Mouse (Mus musculus): Measurements from ENCODE around the gene Pmm1. TPM values are rescaled to one million over a fixed set of nuclear protein-coding genes. Genes with fewer than 3 reads are reported as not detected.

Pmm1 gene
- polyA plus RNA-seq, 1 experiment from 2014 or later = 23.2 TPM

DNA sequence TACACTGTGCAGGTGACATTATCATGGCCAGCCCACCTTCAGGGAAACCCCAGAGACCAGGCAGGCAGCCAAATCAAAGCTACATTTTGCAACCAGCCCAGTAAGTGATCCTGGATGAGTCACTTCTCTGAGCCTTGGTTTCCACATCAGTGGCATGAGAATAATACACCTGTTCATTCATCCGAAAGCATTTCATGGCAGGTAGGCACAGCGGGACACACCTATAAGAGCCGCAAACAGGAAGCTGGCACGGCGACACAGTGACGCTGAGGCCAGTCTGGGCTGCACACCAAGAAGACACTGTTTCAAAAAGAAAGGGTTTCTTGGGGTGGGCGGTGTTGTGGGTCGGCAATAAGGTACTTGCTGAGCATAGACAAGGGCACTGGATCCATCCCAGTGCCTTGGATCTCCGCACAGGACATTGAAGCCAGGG is 6.6 kb downstream of the Pmm1 start:
- H3K9ac ChIP-seq = no peak overlapping the region
- ATAC-seq = no peak
- H3K4me3 ChIP-seq (replicated peaks) = no peak overlapping the region
- no peaks in the 10 kb centered on the region for H3K27me3 ChIP-seq (replicated peaks)
- 95% methylated on average over 9 of the region's 9 CpGs for WGBS
- peaks cover 2% of the 10 kb centered on the region; the same call in 1 of the 2 replicates for H3K36me3 ChIP-seq
- no peaks in the 10 kb centered on the region for H3K4me1 ChIP-seq (replicated peaks)
- no peak overlapping the region for H3K27ac ChIP-seq
- no peaks in the 10 kb centered on the region for H3K9me3 ChIP-seq
- no peak overlapping the region for H3K4me2 ChIP-seq (replicated peaks)

DNA sequence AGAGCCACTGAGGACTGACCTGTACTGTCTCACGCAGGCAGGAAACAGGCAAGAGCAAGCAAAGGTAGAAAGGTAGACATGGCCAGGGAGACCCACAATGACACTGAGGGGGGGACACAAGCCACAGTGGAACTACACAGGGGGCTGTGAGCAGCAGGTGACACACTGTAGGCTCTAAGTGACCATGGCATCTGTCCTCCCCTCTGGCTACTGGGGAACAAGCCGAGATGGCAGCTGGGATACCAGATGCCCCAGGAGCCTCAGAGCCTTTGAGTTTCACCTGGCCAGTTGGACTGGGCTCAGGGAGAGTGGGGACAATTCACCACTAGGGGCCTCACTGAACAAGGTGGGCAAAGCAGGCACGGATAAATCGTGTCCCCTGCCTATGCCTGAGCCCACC is 8.4 kb downstream of the Pmm1 start:
- Histone ChIP-seq H3K4me3 (replicated peaks) (no peak overlapping the region), H3K27me3 (replicated peaks) (no peaks in the 10 kb centered on the region), H3K36me3 (peaks cover 2% of the 10 kb centered on the region; the same call in 1 of the 2 replicates), H3K27ac (no peak overlapping the region), H3K9ac (no peak overlapping the region), H3K9me3 (no peaks in the 10 kb centered on the region), H3K4me2 (replicated peaks) (no peak overlapping the region), H3K4me1 (replicated peaks) (no peaks in the 10 kb centered on the region)
- 81% methylated on average over 4 of the region's 4 CpGs for WGBS
- no peak for ATAC-seq

DNA sequence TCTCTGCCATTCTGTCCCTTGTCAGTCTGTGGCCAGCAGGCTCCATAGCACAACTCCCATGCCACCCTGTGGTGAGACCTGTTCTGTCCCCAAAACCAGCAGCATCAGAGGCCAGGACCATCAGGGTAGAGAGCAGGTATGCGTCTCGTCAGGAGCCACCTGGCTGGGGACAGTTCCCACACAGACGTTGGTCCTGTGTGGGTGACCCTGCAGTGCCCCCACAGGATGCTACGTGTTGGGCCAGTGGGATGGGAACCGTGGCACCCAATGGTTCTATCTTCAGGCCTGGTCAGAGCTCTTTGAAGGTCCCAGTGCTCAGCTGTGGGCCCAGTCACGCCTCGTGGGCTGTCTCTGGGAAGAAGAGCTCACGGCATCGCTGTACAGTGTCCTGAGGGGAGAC is 9.6 kb downstream of the Pmm1 start:
- Histone ChIP-seq H3K4me2 (replicated peaks) (no peak overlapping the region), H3K9me3 (no peaks in the 10 kb centered on the region), H3K27ac (no peak overlapping the region), H3K4me3 (replicated peaks) (no peak overlapping the region), H3K36me3 (peaks cover 2% of the 10 kb centered on the region; the same call in 1 of the 2 replicates), H3K4me1 (replicated peaks) (no peaks in the 10 kb centered on the region), H3K9ac (no peak overlapping the region), H3K27me3 (replicated peaks) (no peaks in the 10 kb centered on the region)
- 87% methylated on average over 9 of the region's 9 CpGs for WGBS
- no peak for ATAC-seq

DNA sequence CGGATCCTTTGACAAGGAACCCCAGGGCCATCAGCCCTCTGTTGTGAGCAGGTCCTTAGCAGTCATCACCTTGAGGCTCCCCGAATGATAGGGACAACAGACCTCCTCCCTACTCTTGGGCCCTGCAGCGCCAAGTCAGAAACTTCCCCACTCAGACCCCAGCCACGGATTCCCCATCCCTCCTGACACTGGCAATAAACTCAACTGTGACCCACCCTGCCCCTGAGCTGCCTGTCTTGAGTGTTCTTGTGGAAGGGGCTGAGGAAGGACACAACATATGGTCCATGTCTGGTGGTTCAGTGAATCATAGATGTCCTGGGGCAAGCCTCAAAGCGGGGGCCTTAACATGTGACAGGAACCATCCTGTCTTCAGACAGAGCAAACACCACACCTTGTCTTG is 10.0 kb downstream of the Pmm1 start:
- H3K36me3 ChIP-seq = peaks cover 2% of the 10 kb centered on the region; the same call in 1 of the 2 replicates
- ATAC-seq = no peak
- no peaks in the 10 kb centered on the region for H3K9me3 ChIP-seq
- H3K27me3 ChIP-seq (replicated peaks) = no peaks in the 10 kb centered on the region
- no peak overlapping the region for H3K27ac ChIP-seq
- WGBS = 83% methylated on average over 5 of the region's 5 CpGs
- no peaks in the 10 kb centered on the region for H3K4me1 ChIP-seq (replicated peaks)
- H3K4me2 ChIP-seq (replicated peaks) = no peak overlapping the region
- no peak overlapping the region for H3K4me3 ChIP-seq (replicated peaks)
- no peak overlapping the region for H3K9ac ChIP-seq

DNA sequence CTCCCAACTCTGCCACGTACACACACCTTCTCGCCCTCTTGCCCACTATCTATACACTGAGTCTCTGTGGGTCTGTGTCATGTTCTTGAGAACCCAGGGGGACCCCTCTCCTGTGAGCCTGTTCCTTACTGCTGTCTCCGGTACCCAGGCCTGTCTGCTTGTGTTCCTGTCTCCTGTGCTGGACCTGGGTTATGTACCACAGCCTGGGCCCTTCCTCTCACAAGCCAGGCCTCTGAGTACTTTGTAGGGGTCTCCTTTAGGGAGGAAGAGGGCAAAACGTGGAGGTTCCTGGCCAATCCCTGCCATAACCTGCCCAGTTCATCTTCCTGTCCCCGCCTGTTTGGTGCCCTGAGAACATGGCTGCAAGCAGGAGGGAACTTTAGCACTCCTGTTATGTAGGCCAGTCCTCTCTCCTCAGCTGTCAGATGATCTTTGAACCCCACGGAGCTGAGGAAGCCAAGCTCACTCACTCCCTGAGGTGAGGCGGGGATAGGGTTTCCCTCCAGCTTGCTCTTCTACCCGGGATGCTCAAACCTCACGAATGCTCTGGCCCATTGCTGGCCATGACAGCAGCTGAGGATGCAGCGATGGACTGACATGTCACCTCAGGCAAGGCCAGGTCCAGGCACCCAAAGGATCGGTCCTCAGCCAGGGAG is 11.1 kb downstream of the Pmm1 start:
- Histone ChIP-seq H3K4me2 (replicated peaks) (no peak overlapping the region), H3K9me3 (no peaks in the 10 kb centered on the region), H3K27me3 (replicated peaks) (no peaks in the 10 kb centered on the region), H3K27ac (no peak overlapping the region), H3K4me1 (replicated peaks) (no peaks in the 10 kb centered on the region), H3K36me3 (peaks cover 2% of the 10 kb centered on the region; the same call in 1 of the 2 replicates), H3K9ac (no peak overlapping the region), H3K4me3 (replicated peaks) (no peak overlapping the region)
- 73% methylated on average over 11 of the region's 11 CpGs for WGBS
- ATAC-seq = no peak

DNA sequence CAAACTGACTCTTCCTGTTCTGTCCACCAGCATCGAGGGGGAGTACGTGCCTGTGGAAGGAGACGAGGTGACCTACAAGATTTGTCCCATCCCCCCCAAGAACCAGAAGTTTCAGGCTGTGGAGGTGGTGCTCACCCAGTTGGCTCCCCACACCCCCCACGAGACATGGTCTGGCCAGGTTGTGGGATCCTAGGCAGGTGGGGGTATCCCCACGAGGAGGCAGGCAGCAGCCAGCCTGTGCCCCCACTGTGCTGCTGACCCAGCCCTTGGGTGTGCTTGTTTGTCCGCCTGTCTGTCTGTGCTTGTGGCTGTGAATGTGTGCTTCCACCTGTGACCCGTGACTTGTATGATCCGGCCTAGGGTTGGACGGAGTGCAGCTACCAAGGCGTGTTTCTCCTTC is 11.7 kb downstream of the Pmm1 start:
- no peak for ATAC-seq
- Histone ChIP-seq H3K36me3 (peaks cover 2% of the 10 kb centered on the region; the same call in 1 of the 2 replicates), H3K9me3 (no peaks in the 10 kb centered on the region), H3K27ac (no peak overlapping the region), H3K4me1 (replicated peaks) (no peaks in the 10 kb centered on the region), H3K4me2 (replicated peaks) (no peak overlapping the region), H3K9ac (no peak overlapping the region), H3K27me3 (replicated peaks) (no peaks in the 10 kb centered on the region), H3K4me3 (replicated peaks) (no peak overlapping the region)
- WGBS = 89% methylated on average over 10 of the region's 10 CpGs

DNA sequence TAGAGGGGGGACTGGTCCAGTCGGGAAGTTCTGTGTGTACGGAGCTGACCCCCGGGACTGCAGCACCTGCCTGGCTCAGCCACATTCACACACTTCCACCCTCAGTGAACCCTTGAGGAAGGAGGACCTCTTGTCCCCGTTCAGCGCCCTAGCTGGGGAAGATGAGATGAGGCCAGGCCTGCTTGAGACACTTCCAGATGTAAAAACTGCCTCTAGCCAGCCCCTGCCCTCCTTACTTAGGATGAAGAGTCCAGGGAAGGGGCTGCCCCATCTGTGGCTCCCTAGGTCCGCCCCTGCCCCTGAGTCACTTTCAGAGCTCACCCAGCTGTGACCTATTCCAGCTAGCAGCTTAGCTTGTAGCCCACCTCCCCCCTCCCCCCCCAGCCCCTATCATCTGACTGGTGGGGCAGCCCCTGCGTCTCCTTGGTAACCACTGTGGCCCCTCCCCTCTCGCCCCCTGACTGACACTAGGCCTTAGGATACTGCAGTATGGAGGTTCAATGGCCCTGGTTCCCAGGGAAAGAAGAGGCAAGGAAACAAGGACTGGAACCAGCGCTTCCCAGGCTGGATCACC is 17.5 kb downstream of the Pmm1 start:
- H3K36me3 ChIP-seq = no peaks in the 10 kb centered on the region
- H3K9ac ChIP-seq = no peak overlapping the region
- H3K27ac ChIP-seq = no peak overlapping the region
- 25% methylated on average over 9 of the region's 9 CpGs for WGBS
- H3K9me3 ChIP-seq = no peaks in the 10 kb centered on the region
- H3K4me3 ChIP-seq (replicated peaks) = no peak overlapping the region
- no peaks in the 10 kb centered on the region for H3K27me3 ChIP-seq (replicated peaks)
- H3K4me1 ChIP-seq (replicated peaks) = 0 out of 2 replicates have a peak, but pooled peaks cover 4% of the 10 kb centered on the region
- ATAC-seq = no peak
- no peak overlapping the region for H3K4me2 ChIP-seq (replicated peaks)

DNA sequence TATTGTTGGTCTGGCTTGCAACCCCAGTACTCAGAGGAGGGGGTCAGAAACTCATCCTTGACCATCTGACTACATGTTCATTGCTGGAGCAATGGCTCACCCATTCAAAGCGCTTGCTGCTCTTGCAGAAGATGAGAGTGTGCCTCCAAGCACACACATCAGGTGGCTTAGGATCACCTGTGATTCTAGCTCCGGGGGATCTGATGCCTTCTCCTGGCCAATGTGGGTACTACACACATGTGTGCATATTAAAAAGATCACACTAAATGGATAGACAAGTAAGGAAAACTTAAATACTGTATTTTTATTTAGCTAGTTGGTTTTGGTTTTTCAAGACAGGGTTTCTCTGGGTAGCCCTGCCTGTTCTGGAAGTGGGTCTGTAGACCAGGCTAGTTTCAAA is 19.7 kb downstream of the Pmm1 start:
- 94% methylated on average over 2 of the region's 2 CpGs for WGBS
- no peak for ATAC-seq

DNA sequence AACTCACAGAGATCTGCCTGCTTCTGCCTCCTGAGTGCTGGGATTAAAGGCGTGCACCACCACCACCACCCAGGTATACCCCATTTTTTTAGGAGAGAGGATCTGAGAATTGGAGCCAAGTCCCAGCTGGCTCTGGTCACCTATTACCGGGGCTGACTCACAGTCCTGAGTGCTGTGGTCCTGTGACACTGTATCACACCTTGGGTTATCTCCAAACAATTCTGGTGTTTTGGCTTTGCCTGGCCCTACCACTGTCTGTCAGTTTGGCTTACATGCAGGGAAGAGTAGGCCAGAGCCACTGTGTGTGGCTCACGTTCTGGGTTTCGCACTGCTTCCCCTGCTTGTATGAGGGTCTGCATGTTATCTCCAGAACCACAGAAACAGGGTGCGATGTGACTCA is 20.5 kb downstream of the Pmm1 start:
- Histone ChIP-seq H3K4me3 (replicated peaks) (no peak overlapping the region), H3K27me3 (replicated peaks) (peaks cover 8% of the 10 kb centered on the region; the same call in 1 of the 2 replicates), H3K4me2 (replicated peaks) (no peak overlapping the region), H3K9ac (no peak overlapping the region), H3K36me3 (no peaks in the 10 kb centered on the region), H3K27ac (no peak overlapping the region), H3K4me1 (replicated peaks) (peaks cover 19% of the 10 kb centered on the region), H3K9me3 (no peaks in the 10 kb centered on the region)
- no peak for ATAC-seq
- WGBS = 87% methylated on average over 5 of the region's 5 CpGs

More for the DNA sequence above, 19.7 kb downstream of the Pmm1 start:
- Histone ChIP-seq H3K4me1 (replicated peaks) (peaks cover 19% of the 10 kb centered on the region), H3K4me3 (replicated peaks) (no peak overlapping the region), H3K27ac (no peak overlapping the region), H3K9ac (no peak overlapping the region), H3K27me3 (replicated peaks) (peaks cover 8% of the 10 kb centered on the region; the same call in 1 of the 2 replicates), H3K36me3 (no peaks in the 10 kb centered on the region), H3K4me2 (replicated peaks) (no peak overlapping the region), H3K9me3 (no peaks in the 10 kb centered on the region)

DNA sequence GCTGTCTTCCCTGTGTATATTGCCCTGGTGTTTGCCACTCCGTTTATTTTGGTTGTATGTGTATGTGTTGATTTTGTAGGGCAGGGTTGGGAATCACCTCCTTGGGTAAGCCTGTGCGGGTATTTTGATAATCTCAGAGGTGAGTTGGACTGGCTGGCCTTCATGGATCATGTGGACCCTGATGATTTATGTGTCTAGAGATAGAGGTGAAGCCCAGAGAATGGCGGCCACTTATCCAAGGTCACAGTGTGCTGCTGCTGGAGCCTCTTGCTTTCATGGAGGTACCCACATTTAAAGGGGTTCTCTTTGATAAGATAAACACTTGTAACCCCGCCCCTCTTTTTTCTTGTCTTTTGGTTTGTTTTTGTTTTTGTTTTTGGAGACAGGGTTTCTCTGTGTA is 21.0 kb downstream of the Pmm1 start:
- H3K27ac ChIP-seq = no peak overlapping the region
- WGBS = 73% methylated on average over 4 of the region's 4 CpGs
- H3K9me3 ChIP-seq = no peaks in the 10 kb centered on the region
- H3K4me1 ChIP-seq (replicated peaks) = peaks cover 19% of the 10 kb centered on the region
- H3K27me3 ChIP-seq (replicated peaks) = peaks cover 8% of the 10 kb centered on the region; the same call in 1 of the 2 replicates
- H3K4me3 ChIP-seq (replicated peaks) = no peak overlapping the region
- ATAC-seq = no peak
- H3K4me2 ChIP-seq (replicated peaks) = no peak overlapping the region
- no peaks in the 10 kb centered on the region for H3K36me3 ChIP-seq
- H3K9ac ChIP-seq = no peak overlapping the region

DNA sequence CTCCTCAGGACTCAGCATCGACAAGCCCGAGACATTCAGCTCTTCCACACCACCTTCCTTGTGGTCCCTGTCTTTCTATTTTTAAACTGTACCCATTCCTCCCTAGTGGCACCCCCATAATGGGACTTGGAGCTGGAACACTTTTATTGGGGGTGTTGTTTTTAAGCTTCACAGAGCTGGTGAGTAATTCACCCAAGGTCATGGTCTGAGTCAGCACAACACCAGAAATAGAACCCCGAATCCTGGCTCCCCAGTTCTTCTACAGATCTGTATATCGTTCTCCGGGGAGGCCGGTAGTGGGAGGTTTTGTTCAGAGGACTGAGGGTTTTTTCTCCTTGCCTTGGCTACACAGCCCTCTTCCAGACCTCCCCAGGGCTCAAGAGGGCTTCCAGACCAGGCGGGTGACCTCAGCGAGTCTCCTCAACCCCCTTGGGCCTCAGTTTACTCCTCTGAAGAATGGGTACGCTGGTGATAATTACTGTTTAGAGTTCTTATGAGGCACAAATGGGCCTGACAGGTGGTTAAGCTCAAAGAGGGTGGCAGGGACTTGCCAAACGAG is 21.5 kb downstream of the Pmm1 start:
- Histone ChIP-seq H3K4me3 (replicated peaks) (no peak overlapping the region), H3K4me2 (replicated peaks) (no peak overlapping the region), H3K36me3 (no peaks in the 10 kb centered on the region), H3K9me3 (no peaks in the 10 kb centered on the region), H3K9ac (no peak overlapping the region), H3K27ac (no peak overlapping the region), H3K4me1 (replicated peaks) (peaks cover 19% of the 10 kb centered on the region), H3K27me3 (replicated peaks) (peaks cover 8% of the 10 kb centered on the region; the same call in 1 of the 2 replicates)
- WGBS = 87% methylated on average over 10 of the region's 10 CpGs
- no peak for ATAC-seq

DNA sequence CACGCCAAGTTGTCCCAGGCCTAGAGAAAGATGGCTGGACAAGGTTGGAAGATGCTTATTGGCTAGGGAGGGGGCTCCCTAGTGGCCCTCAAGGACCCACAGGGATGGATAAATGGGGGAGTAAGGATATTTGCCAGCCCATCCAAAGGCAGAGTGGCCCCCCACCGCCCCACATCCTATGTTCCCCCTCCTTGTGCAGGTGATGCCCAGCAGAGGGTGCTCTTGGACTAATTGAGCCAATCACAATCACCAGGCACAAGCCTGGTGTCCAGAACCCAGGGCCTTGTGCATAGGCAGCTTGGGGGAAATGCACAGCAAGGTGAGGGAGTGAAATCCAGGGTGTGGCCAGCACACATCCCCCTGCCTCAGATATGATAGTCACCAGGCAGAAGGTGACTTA is 22.5 kb downstream of the Pmm1 start:
- peaks cover 23% of the 10 kb centered on the region for H3K4me1 ChIP-seq (replicated peaks)
- H3K4me3 ChIP-seq (replicated peaks) = peak overlapping the region; percentile 45; the same call in 1 of the 2 replicates
- no peaks in the 10 kb centered on the region for H3K36me3 ChIP-seq
- peaks cover 8% of the 10 kb centered on the region; the same call in 1 of the 2 replicates for H3K27me3 ChIP-seq (replicated peaks)
- no peaks in the 10 kb centered on the region for H3K9me3 ChIP-seq
- H3K4me2 ChIP-seq (replicated peaks) = peak overlapping the region; percentile 69; the same call in 1 of the 2 replicates
- ATAC-seq = 0 out of 2 replicates have a peak, but pooled peaks have one; percentile 24
- no peak overlapping the region for H3K27ac ChIP-seq
- H3K9ac ChIP-seq = no peak overlapping the region
- 25% methylated on average over 2 of the region's 2 CpGs for WGBS

All from intestine, embryonic 15.5 days (tissue).